Mouse (Mus musculus): ENCODE measurements at regions not wholly inside any gene's neighbourhood (a gene's known extent, or its start where the extent isn't known, plus 50 kb on each side); places are given as distances from the start of the nearest gene placed in this dataset.
A peak's percentile ranks its signal among the peaks of the same experiment; 100 is the strongest.

GRCm38 (mm10) chr2:159019921-159020534 lies 225.4 kb downstream of the Dhx35 start:
- no peak for DNase-seq (ENCODE audit: low spot score in 2 of 2)

GRCm38 (mm10) chr2:159032147-159032546 lies 237.5 kb downstream of the Dhx35 start:
- no peak for DNase-seq (ENCODE audit: low spot score in 2 of 2)

- DNase-seq (ENCODE audit: low spot score in 2 of 2) = no peak
Measured at GRCm38 (mm10) chr2:159039916-159040315, 245.3 kb downstream of the Dhx35 start.

DNA sequence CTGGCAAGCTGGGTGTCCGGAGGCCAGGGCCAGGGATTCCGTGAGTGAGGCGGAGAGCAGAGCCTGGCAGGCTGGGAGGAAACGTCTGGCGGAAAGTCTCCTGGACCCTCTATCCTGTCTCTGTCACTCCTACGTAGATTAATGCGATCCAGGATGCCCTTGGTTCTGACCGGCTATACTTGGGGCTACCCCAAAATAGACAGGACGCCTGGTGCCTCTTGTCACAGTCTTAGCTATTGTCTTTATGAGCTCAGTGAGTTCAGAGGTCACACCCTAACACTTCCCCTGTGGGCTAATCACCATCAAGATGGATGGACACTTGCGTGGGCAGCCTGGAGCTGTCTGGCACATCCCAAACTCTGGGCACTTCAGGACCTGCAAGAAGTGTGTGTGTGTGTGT lies 258.9 kb downstream of the Dhx35 start:
- DNase-seq (ENCODE audit: low spot score in 2 of 2) = no peak

- DNase-seq (ENCODE audit: low spot score in 2 of 2) = peak; percentile 56 to 57
Measured at GRCm38 (mm10) chr2:159053936-159054335, 259.3 kb downstream of the Dhx35 start.

DNA sequence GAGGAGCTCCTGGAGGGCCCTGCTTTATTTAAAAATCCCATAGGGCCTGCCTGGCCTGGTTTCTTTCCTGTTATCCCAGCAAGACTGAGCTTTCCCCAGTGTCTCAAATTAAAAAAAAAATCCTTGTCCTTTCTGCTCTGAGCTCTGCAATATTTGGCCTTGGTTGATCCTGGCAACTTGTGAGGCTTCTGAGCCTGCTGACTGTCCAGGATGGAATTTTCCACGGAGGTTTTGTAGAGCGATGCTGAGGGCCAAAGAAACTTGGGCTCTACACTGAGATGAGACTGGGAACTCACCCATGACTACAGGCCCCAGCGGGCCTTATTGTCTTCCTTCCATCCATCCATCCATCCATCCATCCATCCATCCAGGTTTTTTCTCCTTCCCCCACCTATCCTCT lies 259.8 kb downstream of the Dhx35 start:
- peak in 1 of 2 experiments; percentile 10 for DNase-seq (ENCODE audit: low spot score in 2 of 2)

- DNase-seq (ENCODE audit: low spot score in 2 of 2) = no peak
Measured at GRCm38 (mm10) chr2:159055780-159056179, 261.2 kb downstream of the Dhx35 start.

- DNase-seq (ENCODE audit: low spot score in 2 of 2) = no peak
Measured at GRCm38 (mm10) chr2:159056960-159057359, 262.4 kb downstream of the Dhx35 start.

DNA sequence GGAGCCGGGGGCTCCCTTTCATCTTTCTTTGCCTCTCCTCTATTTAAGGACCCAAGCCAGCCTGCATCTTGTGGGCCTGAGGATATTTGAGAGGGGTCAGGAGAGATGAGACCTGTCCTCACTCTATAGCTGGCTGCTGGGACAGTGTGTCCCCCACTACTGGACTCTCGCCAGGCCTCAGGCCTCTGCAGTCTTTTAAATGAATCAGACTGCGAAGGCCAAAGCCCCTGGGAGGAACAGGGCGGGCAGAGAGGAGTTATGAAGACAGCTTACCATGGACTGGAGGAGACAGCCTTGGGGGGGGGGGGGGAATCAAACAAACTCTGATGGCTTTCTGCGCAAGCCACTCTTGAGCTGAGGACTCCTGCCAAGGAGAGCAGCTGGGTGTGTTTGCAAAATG lies 262.9 kb downstream of the Dhx35 start:
- DNase-seq (ENCODE audit: low spot score in 2 of 2) = no peak

- no peak for DNase-seq (ENCODE audit: low spot score in 2 of 2)
Measured at GRCm38 (mm10) chr2:159062266-159062665, 267.7 kb downstream of the Dhx35 start.

GRCm38 (mm10) chr2:159062666-159063065 lies 268.1 kb downstream of the Dhx35 start:
- DNase-seq (ENCODE audit: low spot score in 2 of 2) = no peak

- DNase-seq (ENCODE audit: low spot score in 2 of 2) = no peak
Measured at GRCm38 (mm10) chr2:159064403-159064970, 269.9 kb downstream of the Dhx35 start.

DNA sequence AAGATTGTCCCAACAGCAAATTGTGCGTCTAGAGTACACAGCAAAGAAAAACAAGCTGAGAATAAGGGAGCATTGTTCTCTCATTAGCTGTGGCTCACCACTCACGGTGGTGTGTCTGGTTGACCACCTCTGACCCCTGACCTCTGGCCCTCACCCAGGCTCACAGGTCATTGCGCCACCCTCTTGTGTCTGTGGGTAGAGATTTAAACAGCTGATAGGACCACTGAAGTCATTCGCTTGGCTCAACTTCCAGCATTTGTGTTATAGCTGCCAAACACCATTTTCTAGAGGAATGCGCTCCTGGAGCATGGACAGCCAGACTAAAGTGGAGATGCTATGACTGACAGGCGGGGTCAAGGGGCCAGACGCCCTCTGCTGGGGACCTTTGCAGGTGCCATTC lies 272.9 kb downstream of the Dhx35 start:
- no peak for DNase-seq (ENCODE audit: low spot score in 2 of 2)

DNA sequence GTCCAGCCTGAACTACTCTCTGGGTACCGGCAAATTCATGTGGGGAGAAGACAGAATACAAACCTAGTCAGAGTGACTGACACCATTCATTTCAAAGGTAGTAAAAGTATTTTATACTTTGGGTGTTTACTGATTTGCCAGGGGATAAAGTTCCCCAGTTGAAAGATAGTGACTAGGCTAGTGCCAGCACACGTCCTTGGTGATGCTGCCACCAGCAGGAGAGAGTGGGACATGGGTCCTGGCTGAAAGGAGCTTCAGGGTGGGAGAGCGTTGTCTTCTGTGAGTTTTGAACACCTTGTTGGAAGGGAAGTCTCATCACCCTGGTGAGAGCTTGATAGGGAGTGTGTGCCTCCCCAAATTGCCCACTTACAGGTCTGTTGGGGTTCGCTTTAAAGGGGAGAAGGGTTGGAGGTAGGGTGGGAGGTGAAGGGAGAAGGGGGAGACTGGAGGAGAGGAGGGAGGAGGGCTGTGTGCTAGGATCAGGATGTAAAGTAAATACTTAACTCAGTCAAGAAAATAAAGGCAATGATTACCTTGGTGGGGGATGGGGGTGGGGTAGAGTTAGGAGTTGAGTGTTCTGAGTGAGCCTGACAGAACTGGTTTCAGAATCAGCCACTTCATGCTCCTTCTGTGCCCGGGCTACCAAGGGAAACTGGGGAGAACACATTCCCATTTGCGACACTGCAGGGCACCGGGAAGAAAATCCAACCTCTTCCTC lies 273.9 kb downstream of the Dhx35 start:
- no peak for DNase-seq (ENCODE audit: low spot score in 2 of 2)

- no peak for DNase-seq (ENCODE audit: low spot score in 2 of 2)
Measured at GRCm38 (mm10) chr2:159069180-159069579, 274.6 kb downstream of the Dhx35 start.

DNA sequence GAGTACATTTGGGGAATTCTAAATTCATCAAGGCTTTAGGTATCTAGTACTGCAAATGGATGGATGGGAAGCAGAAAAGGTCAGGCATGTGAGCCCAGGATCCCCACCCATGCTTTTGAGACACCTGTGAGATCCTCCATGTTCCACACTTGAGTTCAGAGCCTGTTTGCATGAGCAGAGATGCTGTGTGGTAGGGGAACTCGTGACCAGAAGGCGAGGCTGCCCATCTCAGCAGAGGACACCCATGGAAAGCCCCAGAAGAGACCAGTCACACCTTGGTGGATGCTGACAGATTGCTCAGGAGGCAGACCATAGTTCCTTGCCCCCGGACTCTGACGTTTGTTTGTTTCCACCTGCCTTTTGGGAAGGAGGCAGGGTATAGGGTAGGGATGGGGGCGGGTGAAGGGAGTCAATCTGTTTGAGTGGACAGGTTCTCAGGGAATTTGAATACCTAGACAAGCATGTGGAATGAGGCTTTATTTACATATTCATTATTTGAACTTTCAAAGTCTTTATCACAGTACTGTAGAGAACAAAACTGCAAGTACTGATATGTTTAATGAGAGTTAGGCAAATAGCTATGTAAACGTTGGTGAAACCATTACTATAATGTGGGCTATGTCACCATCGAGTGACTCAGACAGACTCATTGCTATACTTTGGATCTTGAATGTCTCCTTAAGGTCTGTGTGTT lies 278.5 kb downstream of the Dhx35 start:
- no peak for DNase-seq (ENCODE audit: low spot score in 2 of 2)

DNA sequence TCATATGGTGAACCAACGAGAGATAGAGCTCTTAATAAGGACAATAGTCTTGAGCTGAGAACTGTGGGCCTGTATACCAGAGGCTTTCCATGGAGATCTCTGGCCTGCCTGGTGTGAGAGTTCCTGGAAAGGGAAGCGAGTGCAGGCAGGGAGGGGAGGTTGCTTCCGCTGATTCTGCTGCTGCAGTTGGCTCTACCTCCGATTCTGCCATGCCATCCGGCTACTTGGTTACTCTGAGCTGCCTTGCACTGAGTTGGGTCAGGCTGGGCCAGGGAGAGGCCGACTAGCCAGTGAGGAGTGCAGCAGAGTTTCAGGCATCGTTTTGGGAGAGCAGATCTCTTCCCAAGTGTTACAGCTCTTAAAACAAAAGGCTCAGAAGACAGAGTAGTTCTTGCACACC lies 285.2 kb downstream of the Dhx35 start:
- DNase-seq (ENCODE audit: low spot score in 2 of 2) = no peak

DNA sequence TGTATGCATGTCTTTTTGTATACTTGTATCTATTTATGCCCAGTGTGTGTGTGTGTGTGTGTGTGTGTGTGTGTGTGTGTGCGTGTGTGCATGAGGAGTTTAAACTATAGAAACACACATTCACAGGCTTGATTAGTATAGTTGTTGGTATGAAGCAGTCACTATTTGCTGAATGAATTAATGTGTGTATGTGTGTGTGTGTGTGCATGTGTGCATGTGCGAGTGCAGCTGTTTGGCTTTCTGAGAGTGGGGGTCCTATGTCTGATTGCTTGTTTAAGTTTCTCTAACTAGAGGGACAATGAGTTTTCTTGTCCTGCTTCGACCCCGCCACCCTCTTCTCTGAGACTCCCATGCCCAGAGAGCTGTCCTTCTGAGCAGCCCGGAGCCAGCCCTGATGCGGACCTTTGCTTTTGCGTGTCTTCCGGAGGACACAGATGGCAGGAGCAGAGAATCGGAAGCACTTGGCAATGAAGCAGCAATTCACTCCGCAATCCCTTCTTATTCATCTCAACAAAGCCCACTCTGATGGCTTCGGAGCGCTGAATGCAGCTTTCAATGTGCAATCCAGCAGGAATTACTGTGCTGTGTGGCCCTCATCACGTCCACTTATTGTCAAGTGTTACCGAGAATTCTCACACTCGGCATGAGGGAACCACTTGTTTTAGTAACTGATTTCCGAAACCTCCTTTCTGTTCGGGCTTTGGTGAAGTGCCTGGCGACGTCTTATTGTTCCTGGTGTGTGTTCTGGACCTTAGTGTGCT lies 286.4 kb downstream of the Dhx35 start:
- no peak for DNase-seq (ENCODE audit: low spot score in 2 of 2)

DNA sequence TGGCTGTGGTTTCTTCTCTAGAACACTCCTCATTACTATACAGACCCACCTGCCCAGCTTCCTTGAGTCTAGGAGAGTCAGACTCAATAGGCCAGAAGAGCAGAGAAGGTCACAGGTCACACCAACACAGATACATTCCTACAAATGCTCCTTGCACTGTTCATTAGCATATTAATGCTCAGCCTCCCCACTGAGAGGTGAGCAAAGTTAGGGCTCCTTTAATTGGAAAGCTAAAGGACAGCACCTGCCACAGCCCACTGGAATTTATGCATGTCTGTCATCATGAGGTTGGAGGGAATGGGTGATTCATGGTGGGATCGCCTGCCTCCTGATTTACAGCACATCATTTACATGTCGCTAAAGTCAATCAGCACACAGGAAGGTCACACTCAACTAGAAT lies 292.2 kb downstream of the Dhx35 start:
- no peak for DNase-seq (ENCODE audit: low spot score in 2 of 2)

GRCm38 (mm10) chr2:159088196-159088595 lies 293.6 kb downstream of the Dhx35 start:
- DNase-seq (ENCODE audit: low spot score in 2 of 2) = no peak

DNA sequence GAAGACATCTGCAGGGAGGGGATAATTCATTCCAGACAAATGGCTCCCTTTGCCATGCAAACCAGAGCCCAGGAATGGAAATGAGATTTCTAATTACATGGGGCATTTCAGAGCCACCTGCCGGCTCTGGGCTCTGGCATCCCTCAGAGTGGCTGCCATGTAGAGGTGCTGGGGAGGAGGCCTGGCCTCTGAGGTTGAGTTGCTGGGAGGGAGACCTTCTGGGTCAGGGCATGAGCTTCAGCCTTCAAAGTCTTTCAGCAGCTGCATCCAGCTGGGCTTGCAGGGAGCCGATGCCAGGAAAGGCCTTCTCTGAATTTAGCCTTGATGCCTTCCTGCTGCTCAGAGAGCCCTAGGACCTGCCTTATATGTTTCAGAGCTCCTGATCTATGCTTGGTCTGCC lies 302.1 kb downstream of the Dhx35 start:
- peak; percentile 1 to 11 for DNase-seq (ENCODE audit: low spot score in 2 of 2)

DNA sequence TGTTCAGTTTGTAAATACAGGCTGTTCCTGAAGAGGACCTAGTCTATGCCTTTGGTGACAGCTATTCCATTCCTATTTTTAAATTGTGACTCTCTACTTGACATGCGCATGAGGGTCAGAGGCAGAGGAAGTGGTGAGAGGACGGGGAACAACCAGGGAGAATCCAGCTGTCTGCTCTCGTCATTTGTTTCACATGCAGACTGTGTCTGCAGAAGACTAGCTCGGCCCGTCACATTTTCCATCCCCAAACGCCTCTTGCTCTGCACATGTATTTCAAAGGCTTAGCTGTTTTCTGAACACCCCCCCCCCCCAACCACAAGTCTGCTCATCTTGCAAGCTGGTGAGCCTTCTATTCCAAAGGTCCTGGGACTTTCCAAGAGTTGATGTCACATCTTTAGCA lies 339.4 kb downstream of the Dhx35 start:
- DNase-seq (ENCODE audit: low spot score in 2 of 2) = no peak
